8 mouse cellular contexts compared by ENCODE assay signal in genomic region chr16:84802217-84802616, GRCm38 (mm10). TPM values are rescaled to one million over a fixed set of nuclear protein-coding genes. Genes with fewer than 3 reads are reported as not detected.
A peak's percentile ranks its signal among the peaks of the same experiment; 100 is the strongest.
DNase-seq lines count a peak whose midpoint lies in the region; TF ChIP-seq lines count a peak whose summit lies in the region.

No protein-coding gene starts in this region.

- no peaks in the 10 kb centered on the region; the same call in 1 of the 2 replicates for H3K79me2 ChIP-seq in heart, adult 2 months (replicated peaks; ENCODE audit: control insufficient read depth, insufficient read depth, low read length)

- DNase-seq in adrenal gland, adult (ENCODE audit: inconsistent age in 2 of 2, low spot score in 1 of 2) = peak; percentile 58 to 81
- no peak for DNase-seq in adrenal gland, postnatal 4 days (ENCODE audit: low spot score in 2 of 2)
- peak; percentile 50 for DNase-seq in ES-CJ7 (ENCODE audit: low read depth, low spot score)
- DNase-seq in heart, adult 2 months = peak; percentile 79 to 84
- DNase-seq in kidney, postnatal 10 days = peak; percentile 84
- peak; percentile 16 for DNase-seq in splenic B cell, adult 2 months (ENCODE audit: low read depth, low spot score)
- no peak for DNase-seq in Muller cell, postnatal 12 days (ENCODE audit: inconsistent ontology term)
- DNase-seq in embryo, embryonic 9.5 days (ENCODE audit: extremely low spot score) = no peak

- no peaks in the 10 kb centered on the region for H3K27me3 ChIP-seq in heart, adult 2 months (ENCODE audit: control insufficient read depth, insufficient read depth, low read length)
- no peaks in the 10 kb centered on the region for H3K27me3 ChIP-seq in splenic B cell, adult 2 months (ENCODE audit: control insufficient read depth, insufficient read depth, low read length, poor library complexity, severe bottlenecking)

- peaks cover 53% of the 10 kb centered on the region for H3K36me3 ChIP-seq in heart, adult 2 months (ENCODE audit: control insufficient read depth, insufficient read depth, low read length)
- H3K36me3 ChIP-seq in splenic B cell, adult 2 months (ENCODE audit: control insufficient read depth, insufficient read depth, low read length, poor library complexity, severe bottlenecking) = no peaks in the 10 kb centered on the region

- TF ChIP-seq POLR2A in heart, adult 2 months (IDR thresholded peaks at IDR 0.05; ENCODE audit: insufficient read depth, low read depth, low read length) = no peak; the same call in 1 of the 2 replicates

- no peak overlapping the region for H3K4me3 ChIP-seq in heart, adult 2 months

- peak; percentile 96 for TF ChIP-seq EP300 in heart, adult 2 months (IDR thresholded peaks at IDR 0.05; ENCODE audit: insufficient read depth, low read depth, low read length)

- no peak overlapping the region for H3K9ac ChIP-seq in heart, adult 2 months (ENCODE audit: low read depth, low read length)

- H3K4me1 ChIP-seq in heart, adult 2 months (ENCODE audit: control insufficient read depth, insufficient read depth, low read length) = peaks cover 16% of the 10 kb centered on the region

- intact Hi-C loops in heart, adult 2 months (cut with DNase I) = loop anchor here (2.0 kb wide), 1 partner anchor 23 kb away; no protein-coding TSS in a partner anchor

- H3K27ac ChIP-seq in heart, adult 2 months = peak overlapping the region; percentile 84

- no peak for TF ChIP-seq CTCF in heart, adult 2 months (IDR thresholded peaks at IDR 0.05)

- WGBS in heart, adult 2 months = 27% methylated on average over 6 of the region's 6 CpGs

RNA-seq across cellular contexts. Expression of gene Jam2, which starts 28.3 kb away (rescaled TPM):
- total RNA-seq in adrenal gland, postnatal 4 days (2021) = 10 to 100 TPM in 1 of 2 experiments, 1 to 10 TPM in 1; 9.6 to 11.8 TPM
- total RNA-seq in heart, adult 2 months (2021) = 10 to 100 TPM; 77.9 to 81.0 TPM
- polyA plus RNA-seq in heart, adult 2 months (2012; rRNA removed) = 55.4 and 91.2 TPM in 2 replicates

RNA-seq across cellular contexts. Expression of gene Gabpa, which starts 32.5 kb away (rescaled TPM):
- total RNA-seq in adrenal gland, postnatal 4 days (2021) = 10 to 100 TPM; 57.6 to 59.8 TPM
- 10 to 100 TPM; 41.3 to 42.6 TPM for total RNA-seq in heart, adult 2 months (2021)
- 10.4 and 22.1 TPM in 2 replicates for polyA plus RNA-seq in heart, adult 2 months (2012; rRNA removed)

RNA-seq across cellular contexts. Expression of gene Atp5j, which starts 33.2 kb away (rescaled TPM):
- total RNA-seq in adrenal gland, postnatal 4 days (2021) = 100 to 1,000 TPM; 459 to 468 TPM
- 1,000 to 10,000 TPM; 1,617 to 1,909 TPM for total RNA-seq in heart, adult 2 months (2021)
- 665 and 1,027 TPM in 2 replicates for polyA plus RNA-seq in heart, adult 2 months (2012; rRNA removed)

Comparison
In these comparisons a context has a peak if more than half of its experiments do, and no peak if none do; other contexts are left out.
1. DNase-seq: peak in adrenal gland, adult (2 of 2), ES-CJ7 (single experiment), heart, adult 2 months (2 of 2), kidney, postnatal 10 days (single experiment) and splenic B cell, adult 2 months (single experiment); none in adrenal gland, postnatal 4 days (0 of 2), Muller cell, postnatal 12 days (single experiment) and embryo, embryonic 9.5 days (single experiment).
2. RNA of gene Jam2, which starts 28.3 kb away (total RNA-seq): 77.9 to 81.0 TPM in heart, adult 2 months; 9.6 to 11.8 TPM in adrenal gland, postnatal 4 days; every median in the first group is over 4 times any median in the second.